Mouse (Mus musculus) heart, adult 2 months (tissue): ENCODE data around the gene Chid1. TPM values are rescaled to one million over a fixed set of nuclear protein-coding genes. Genes with fewer than 3 reads are reported as not detected.
A peak's percentile ranks its signal among the peaks of the same experiment; 100 is the strongest.

Source experiments
- DNase-seq, 2 experiments: peaks; one replicate each; pipeline ENCODE4 v3.0.0; 2021
- H3K27ac ChIP-seq: fragments of 200-600 bp; 2 replicates; pipeline ENCODE4 v1.8.1; 2022
- H3K27me3 ChIP-seq: fragments of 200-500 bp; 2 replicates; pipeline ENCODE4 v1.6.1; 2012; ENCODE audit warnings: mild to moderate bottlenecking, low read length, inconsistent platforms, mixed read lengths; ENCODE audit not compliant: control insufficient read depth, insufficient read depth
- H3K36me3 ChIP-seq: fragments of 200-500 bp; 2 replicates; pipeline ENCODE4 v1.6.1; 2012; ENCODE audit warnings: low read length, inconsistent platforms; ENCODE audit not compliant: control insufficient read depth, insufficient read depth
- H3K4me1 ChIP-seq: fragments of 200-500 bp; 2 replicates; pipeline ENCODE4 v1.6.1; 2011; ENCODE audit warnings: low read length; ENCODE audit not compliant: control insufficient read depth, insufficient read depth
- H3K4me3 ChIP-seq: fragments of 200-600 bp; 2 replicates; pipeline ENCODE4 v1.8.1; 2022
- H3K79me2 ChIP-seq: fragments of 200-500 bp; replicated peaks from 2 replicates; pipeline ENCODE4 v1.6.1; 2012; ENCODE audit warnings: mild to moderate bottlenecking, inconsistent platforms, low read length, moderate library complexity, mixed read lengths; ENCODE audit not compliant: control insufficient read depth, insufficient read depth
- H3K9ac ChIP-seq: fragments of 200-500 bp; 2 replicates; pipeline ENCODE4 v1.6.1; 2012; ENCODE audit warnings: low read depth, mild to moderate bottlenecking, control low read depth, inconsistent platforms, low read length, mixed read lengths
- CTCF ChIP-seq: fragments of 200-600 bp; IDR thresholded peaks from 2 replicates; pipeline ENCODE4 v1.8.1; 2022; ENCODE audit warnings: antibody characterized with exemption, mild to moderate bottlenecking, moderate library complexity
- EP300 ChIP-seq: fragments of 200-500 bp; IDR thresholded peaks from 2 replicates; pipeline ENCODE4 v1.6.1; 2011; ENCODE audit warnings: low read depth, low read length, control low read depth; ENCODE audit not compliant: insufficient read depth
- POLR2A ChIP-seq: fragments of 200-500 bp; IDR thresholded peaks from 2 replicates; pipeline ENCODE4 v1.6.1; 2011; ENCODE audit warnings: mild to moderate bottlenecking, low read depth, low read length, control low read depth; ENCODE audit not compliant: insufficient read depth
- WGBS: fragments of 180-500 bp; shearing (Covaris S2); methylation state at CpG from one replicate; pipeline ENCODE4 v1.1.7; 2018; 5-methylcytosine and 5-hydroxymethylcytosine counted together
- intact Hi-C: fragments of 180-260 bp; cut with DNase I; formaldehyde crosslinking; loops from one replicate; pipeline ENCODE4 v1.15.1; 2025
- polyA plus RNA-seq: library from polyadenylated mRNA; depleted of rRNA; stranded (reverse); fragments of >200 nt; gene quantifications from 2 replicates; pipeline ENCODE4 v1.2.3, GENCODE M21; 2012
- total RNA-seq, 2 experiments: library from RNA; stranded (reverse); gene quantifications; 2 replicates each; pipeline ENCODE4 v1.2.3; 2021

Chid1 gene
- total and polyA plus RNA-seq, 3 experiments, result 20.2 to 52.7 (median 45.9) TPM

GRCm38 (mm10) chr7:141476981-141477370 lies 62.7 kb downstream of the Chid1 start:
- Histone ChIP-seq H3K36me3 (no peaks in the 10 kb centered on the region), H3K9ac (peak overlapping the region; percentile 81), H3K27me3 (no peaks in the 10 kb centered on the region), H3K4me3 (peak overlapping the region; percentile 95), H3K79me2 (no peaks in the 10 kb centered on the region; the same call in 1 of the 2 replicates), H3K27ac (peak overlapping the region; percentile 91), H3K4me1 (peaks cover 23% of the 10 kb centered on the region)
- 11% methylated on average over 7 of the region's 7 CpGs for WGBS
- DNase-seq, result no peak
- TF ChIP-seq CTCF (peak; percentile 24; the same call in 1 of the 2 replicates), POLR2A (no peak)
- intact Hi-C loops, result no loop called here

- Histone ChIP-seq H3K4me3 (peak overlapping the region; percentile 95), H3K27ac (peak overlapping the region; percentile 91), H3K36me3 (no peaks in the 10 kb centered on the region), H3K79me2 (no peaks in the 10 kb centered on the region; the same call in 1 of the 2 replicates), H3K9ac (peak overlapping the region; percentile 81), H3K4me1 (peaks cover 23% of the 10 kb centered on the region), H3K27me3 (no peaks in the 10 kb centered on the region)
- WGBS, result 0% methylated on average over 12 of the region's 17 CpGs
- intact Hi-C loops, result no loop called here
- peak; percentile 90 to 91 for DNase-seq
- peak; percentile 86; the same call in 1 of the 2 replicates for TF ChIP-seq EP300
- peak; percentile 53 for TF ChIP-seq CTCF
- TF ChIP-seq POLR2A, result peak; percentile 71
Observed at GRCm38 (mm10) chr7:141476226-141476980, 63.3 kb downstream of the Chid1 start.

DNA sequence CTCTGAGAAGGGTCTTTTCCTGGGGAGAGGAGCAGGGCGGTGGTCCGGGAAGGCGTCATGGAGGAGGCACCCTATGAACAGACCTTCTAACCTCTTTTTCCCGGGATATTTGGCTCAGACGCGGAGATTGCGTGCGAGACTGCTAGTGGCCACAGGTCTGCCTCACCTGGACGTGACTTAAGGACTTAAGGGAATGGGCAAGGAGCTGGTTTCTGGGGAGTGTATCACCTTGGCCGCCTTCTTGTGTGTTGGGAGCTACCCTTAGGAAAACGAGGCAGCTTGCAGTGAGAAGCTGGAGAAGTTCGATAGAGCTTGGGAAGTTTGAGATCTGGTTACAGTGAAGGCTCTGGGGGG lies 63.9 kb downstream of the Chid1 start:
- H3K36me3 ChIP-seq, result no peaks in the 10 kb centered on the region
- peak overlapping the region; percentile 91 for H3K27ac ChIP-seq
- H3K9ac ChIP-seq, result peak overlapping the region; percentile 81
- DNase-seq, result no peak
- intact Hi-C loops, result no loop called here
- peak overlapping the region; percentile 95 for H3K4me3 ChIP-seq
- no peaks in the 10 kb centered on the region; the same call in 1 of the 2 replicates for H3K79me2 ChIP-seq
- H3K27me3 ChIP-seq, result no peaks in the 10 kb centered on the region
- H3K4me1 ChIP-seq, result peaks cover 18% of the 10 kb centered on the region
- WGBS, result 1% methylated on average over 12 of the region's 12 CpGs
- TF ChIP-seq EP300, result no peak
- no peak for TF ChIP-seq POLR2A
- TF ChIP-seq CTCF, result no peak

- under 1% methylated on average over 87 of the region's 87 CpGs for WGBS
- Histone ChIP-seq H3K36me3 (no peaks in the 10 kb centered on the region), H3K27me3 (no peaks in the 10 kb centered on the region), H3K4me3 (peak within 1 kb of the TSS; percentile 95), H3K79me2 (no peaks in the 10 kb centered on the region; the same call in 1 of the 2 replicates), H3K4me1 (peaks cover 16% of the 10 kb centered on the region), H3K9ac (peak within 1 kb of the TSS; percentile 81), H3K27ac (peak within 1 kb of the TSS; percentile 91)
- DNase-seq, result peak; percentile 89 to 91
- TF ChIP-seq POLR2A (peak; percentile 85), EP300 (no peak), CTCF (peak; percentile 19; the same call in 1 of the 2 replicates)
- intact Hi-C loops, result no loop called here
Observed at GRCm38 (mm10) chr7:141475011-141475804, 64.4 kb downstream of the Chid1 start, which contains the start of the genes Polr2l and Tspan4. Gene Polr2l, minus strand, starts transcription at chr7:141475132. Gene Tspan4, plus strand, starts transcription at chr7:141475240.

DNA sequence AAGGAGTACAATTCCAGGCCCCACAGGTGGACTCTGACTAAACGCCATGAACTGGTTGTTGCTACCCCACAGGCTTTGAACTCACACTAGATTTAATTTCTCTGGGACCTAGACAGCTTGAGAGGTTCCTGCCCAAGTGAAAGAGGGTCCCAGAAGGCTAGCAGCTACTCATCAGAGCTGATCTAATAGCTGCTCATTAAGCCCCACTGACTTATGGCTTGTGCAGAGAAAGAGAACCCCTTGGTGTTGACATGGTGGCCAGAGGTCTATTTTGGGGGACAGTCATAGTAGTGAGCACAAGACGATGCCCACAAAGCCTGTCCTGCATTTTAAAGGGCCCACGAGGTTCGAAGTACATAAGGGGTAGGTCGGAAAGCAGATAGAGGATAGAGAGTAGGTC lies 65.5 kb downstream of the Chid1 start:
- Histone ChIP-seq H3K27me3 (no peaks in the 10 kb centered on the region), H3K36me3 (no peaks in the 10 kb centered on the region), H3K27ac (peak overlapping the region; percentile 91; the same call in 1 of the 2 replicates), H3K9ac (peak overlapping the region; percentile 81), H3K4me3 (peak overlapping the region; percentile 95), H3K4me1 (peaks cover 19% of the 10 kb centered on the region), H3K79me2 (no peaks in the 10 kb centered on the region; the same call in 1 of the 2 replicates)
- DNase-seq, result no peak
- TF ChIP-seq CTCF (no peak), POLR2A (no peak), EP300 (no peak)
- intact Hi-C loops, result no loop called here
- WGBS, result 3% methylated on average over 5 of the region's 5 CpGs

- Histone ChIP-seq H3K9ac (no peak overlapping the region), H3K4me3 (no peak overlapping the region), H3K79me2 (no peaks in the 10 kb centered on the region; the same call in 1 of the 2 replicates), H3K27me3 (no peaks in the 10 kb centered on the region), H3K36me3 (no peaks in the 10 kb centered on the region), H3K4me1 (peaks cover 22% of the 10 kb centered on the region), H3K27ac (no peak overlapping the region)
- no peak for DNase-seq
- intact Hi-C loops, result no loop called here
- 64% methylated on average over 6 of the region's 6 CpGs for WGBS
- TF ChIP-seq POLR2A (0 out of 2 replicates have a peak, but pooled peaks have one; percentile 21), CTCF (no peak)
Observed at GRCm38 (mm10) chr7:141472763-141473162, 66.9 kb downstream of the Chid1 start.
